Mouse (Mus musculus) liver, adult 2 months (tissue): ENCODE measurements around the gene Ttll5. TPM values are rescaled to one million over a fixed set of nuclear protein-coding genes. Genes with fewer than 3 reads are reported as not detected.

Experiments
- DNase-seq: peaks from one replicate; pipeline ENCODE4 v3.0.0-alpha.2; 2011; ENCODE audit warnings: low read depth, low spot score; ENCODE audit errors: extremely low read depth
- H3K27ac ChIP-seq: fragments of 200-500 bp; replicated peaks from 2 replicates; pipeline ENCODE4 v1.5.1; 2012; ENCODE audit warnings: low read depth, mild to moderate bottlenecking, control low read depth, inconsistent platforms, low read length; ENCODE audit not compliant: insufficient read depth
- H3K27me3 ChIP-seq: fragments of 200-500 bp; 2 replicates; pipeline ENCODE4 v1.6.1; 2012; ENCODE audit warnings: mild to moderate bottlenecking, moderate library complexity, low read length, inconsistent platforms; ENCODE audit not compliant: control insufficient read depth, insufficient read depth
- H3K36me3 ChIP-seq: fragments of 200-500 bp; 2 replicates; pipeline ENCODE4 v1.6.1; 2012; ENCODE audit warnings: low read length, inconsistent platforms; ENCODE audit not compliant: control insufficient read depth, insufficient read depth
- H3K4me1 ChIP-seq: fragments of 200-500 bp; 2 replicates; pipeline ENCODE4 v1.6.1; 2011; ENCODE audit warnings: low read length; ENCODE audit not compliant: control insufficient read depth, insufficient read depth
- H3K4me3 ChIP-seq: fragments of 200-500 bp; 2 replicates; pipeline ENCODE4 v1.5.1; 2011; ENCODE audit warnings: low read depth, mild to moderate bottlenecking, control low read depth, low read length, moderate library complexity; ENCODE audit not compliant: insufficient read depth
- H3K79me2 ChIP-seq: fragments of 200-500 bp; 2 replicates; pipeline ENCODE4 v1.6.1; 2012; ENCODE audit warnings: inconsistent platforms, mild to moderate bottlenecking, low read length, moderate library complexity; ENCODE audit not compliant: control insufficient read depth, insufficient read depth
- H3K9ac ChIP-seq: fragments of 200-500 bp; 2 replicates; pipeline ENCODE4 v1.6.1; 2012; ENCODE audit warnings: low read depth, mild to moderate bottlenecking, control low read depth, inconsistent platforms, low read length
- CTCF ChIP-seq: fragments of 200-500 bp; IDR thresholded peaks from 2 replicates; pipeline ENCODE4 v1.5.1; 2011; ENCODE audit warnings: low read depth, low read length, control low read depth
- POLR2A ChIP-seq: fragments of 200-500 bp; IDR thresholded peaks from 2 replicates; pipeline ENCODE4 v1.6.1; 2011; ENCODE audit warnings: low read length, control low read depth; ENCODE audit not compliant: insufficient read depth; ENCODE audit errors: extremely low read depth
- WGBS: fragments of 180-500 bp; shearing (Covaris S2); methylation state at CpG from one replicate; pipeline ENCODE4 v1.1.7; 2018; 5-methylcytosine and 5-hydroxymethylcytosine counted together
- polyA plus RNA-seq: library from polyadenylated mRNA; depleted of rRNA; stranded (reverse); fragments of >200 nt; gene quantifications from 2 replicates; pipeline ENCODE4 v1.2.3, GENCODE M21; 2012
- total RNA-seq: library from RNA; depleted of rRNA; stranded (reverse); fragments of >200 nt; gene quantifications from 2 replicates; pipeline ENCODE4 v1.2.3, GENCODE M21; 2014

Ttll5 gene
- total and polyA plus RNA-seq, 2 experiments = 7.6 to 13.1 TPM

GRCm38 (mm10) chr12:85848164-85848958 lies 23.9 kb downstream of the Ttll5 start:
- Histone ChIP-seq H3K27me3 (no peaks in the 10 kb centered on the region), H3K36me3 (peaks cover 17% of the 10 kb centered on the region), H3K27ac (no peak overlapping the region), H3K9ac (no peak overlapping the region), H3K4me1 (no peaks in the 10 kb centered on the region), H3K79me2 (no peaks in the 10 kb centered on the region), H3K4me3 (no peak overlapping the region)
- DNase-seq = no peak
- WGBS = 81% methylated on average over 7 of the region's 7 CpGs
- TF ChIP-seq POLR2A (no peak), CTCF (peak; percentile 58; the same call in 1 of the 2 replicates)

DNA sequence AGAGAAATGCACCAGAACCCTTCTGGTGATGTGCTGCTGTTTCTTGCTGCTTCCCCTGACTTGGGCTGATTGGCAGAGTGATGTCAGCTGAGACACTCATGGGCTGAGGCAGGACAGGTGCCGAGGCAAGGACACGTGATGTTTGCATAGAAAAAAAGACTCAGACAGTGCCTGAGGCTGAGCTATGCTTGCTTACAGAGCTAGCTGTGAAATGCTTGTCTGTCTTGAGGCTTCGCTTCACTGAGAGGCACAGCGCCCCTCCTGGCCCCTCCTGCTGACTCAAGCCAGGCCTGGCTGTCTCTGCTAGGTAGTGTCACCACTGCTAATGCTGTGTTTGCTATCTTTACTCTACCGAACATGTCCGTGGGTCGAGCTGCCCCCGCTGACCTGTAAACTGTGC lies 26.2 kb downstream of the Ttll5 start:
- Histone ChIP-seq H3K36me3 (peaks cover 8% of the 10 kb centered on the region), H3K79me2 (no peaks in the 10 kb centered on the region), H3K9ac (no peak overlapping the region), H3K27ac (no peak overlapping the region), H3K4me1 (no peaks in the 10 kb centered on the region), H3K4me3 (no peak overlapping the region), H3K27me3 (no peaks in the 10 kb centered on the region)
- no peak for DNase-seq
- WGBS = 82% methylated on average over 8 of the region's 8 CpGs
- TF ChIP-seq POLR2A = no peak
- no peak for TF ChIP-seq CTCF

GRCm38 (mm10) chr12:85853836-85854235 lies 29.4 kb downstream of the Ttll5 start:
- H3K27me3 ChIP-seq = no peaks in the 10 kb centered on the region
- H3K4me1 ChIP-seq = no peaks in the 10 kb centered on the region
- H3K9ac ChIP-seq = no peak overlapping the region
- H3K27ac ChIP-seq = no peak overlapping the region
- no peaks in the 10 kb centered on the region for H3K79me2 ChIP-seq
- no peak for TF ChIP-seq POLR2A
- no peak overlapping the region for H3K4me3 ChIP-seq
- 92% methylated on average over 4 of the region's 4 CpGs for WGBS
- DNase-seq = no peak
- peaks cover 8% of the 10 kb centered on the region for H3K36me3 ChIP-seq

DNA sequence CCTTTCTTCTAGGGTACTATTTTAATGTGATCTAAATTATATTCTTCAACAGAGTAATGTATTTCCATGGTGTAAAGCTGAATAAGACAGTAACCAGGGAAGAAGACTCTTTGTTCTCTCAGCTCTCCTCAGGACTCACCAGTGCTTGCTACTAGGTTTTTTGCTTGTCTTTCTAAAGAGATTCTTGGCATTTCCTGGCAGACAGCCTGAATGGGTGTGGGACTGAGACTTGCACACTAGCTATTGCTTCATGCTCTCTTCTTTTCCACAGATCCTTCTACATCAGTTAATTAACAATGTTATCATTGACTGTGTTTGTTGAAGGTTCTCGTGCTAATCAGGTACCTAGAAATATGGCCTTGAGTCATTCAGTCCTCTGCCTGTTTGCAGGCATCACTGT lies 29.8 kb downstream of the Ttll5 start:
- H3K27me3 ChIP-seq = no peaks in the 10 kb centered on the region
- no peak overlapping the region for H3K4me3 ChIP-seq
- no peak overlapping the region for H3K27ac ChIP-seq
- no peak for TF ChIP-seq CTCF
- TF ChIP-seq POLR2A = no peak
- H3K4me1 ChIP-seq = no peaks in the 10 kb centered on the region
- DNase-seq = no peak
- peaks cover 4% of the 10 kb centered on the region for H3K36me3 ChIP-seq
- H3K79me2 ChIP-seq = no peaks in the 10 kb centered on the region
- no peak overlapping the region for H3K9ac ChIP-seq
- WGBS = 81% methylated on average over 1 of the region's 1 CpGs

- Histone ChIP-seq H3K36me3 (peaks cover 3% of the 10 kb centered on the region; the same call in 1 of the 2 replicates), H3K4me3 (no peak overlapping the region), H3K4me1 (no peaks in the 10 kb centered on the region), H3K9ac (no peak overlapping the region), H3K27me3 (no peaks in the 10 kb centered on the region), H3K79me2 (no peaks in the 10 kb centered on the region), H3K27ac (no peak overlapping the region)
- TF ChIP-seq CTCF (no peak), POLR2A (no peak)
- WGBS = 94% methylated on average over 7 of the region's 7 CpGs
- no peak for DNase-seq
Observed at GRCm38 (mm10) chr12:85857300-85857699, 32.8 kb downstream of the Ttll5 start.

- no peaks in the 10 kb centered on the region for H3K4me1 ChIP-seq
- WGBS = 57% methylated on average over 3 of the region's 3 CpGs
- H3K27ac ChIP-seq = no peak overlapping the region
- DNase-seq = no peak
- no peaks in the 10 kb centered on the region for H3K79me2 ChIP-seq
- H3K36me3 ChIP-seq = peaks cover 11% of the 10 kb centered on the region
- H3K27me3 ChIP-seq = no peaks in the 10 kb centered on the region
- no peak overlapping the region for H3K4me3 ChIP-seq
- TF ChIP-seq CTCF (no peak), POLR2A (no peak)
- no peak overlapping the region for H3K9ac ChIP-seq
Observed at GRCm38 (mm10) chr12:85859111-85859510, 34.7 kb downstream of the Ttll5 start.
